Mouse (Mus musculus) CH12.LX (cell line): ENCODE measurements around the gene Cmc4. TPM values are rescaled to one million over a fixed set of nuclear protein-coding genes. Genes with fewer than 3 reads are reported as not detected.

Experiments
- DNase-seq: peaks from one replicate; pipeline ENCODE4 v3.0.0-alpha.2; 2013; ENCODE audit errors: extremely low read depth
- H3K27ac ChIP-seq: 2 replicates; pipeline ENCODE4 v1.5.1; 2012; ENCODE audit warnings: low read depth, mild to moderate bottlenecking, control low read depth, moderate library complexity; ENCODE audit not compliant: insufficient read depth
- H3K27me3 ChIP-seq: replicated peaks from 2 replicates; pipeline ENCODE3; 2012; ENCODE audit warnings: inconsistent platforms
- H3K36me3 ChIP-seq, 2 experiments: replicated peaks in 1 of 2; 2 replicates each; pipeline versions ENCODE3 to v1.6.1; 2012; ENCODE audit warnings: inconsistent platforms in 1 of 2, low read length in 1 of 2, mild to moderate bottlenecking in 1 of 2, mixed read lengths in 1 of 2, moderate library complexity in 1 of 2; ENCODE audit not compliant: control insufficient read depth in 1 of 2, insufficient read depth in 1 of 2
- H3K4me1 ChIP-seq, 2 experiments: 2 replicates each; pipeline ENCODE4 v1.6.1; 2012; ENCODE audit warnings: inconsistent platforms in 1 of 2, moderate library complexity in 1 of 2; ENCODE audit not compliant: insufficient read depth in 2 of 2, control insufficient read depth in 1 of 2
- H3K4me2 ChIP-seq: 2 replicates; pipeline ENCODE4 v1.6.1; 2012; ENCODE audit warnings: low read depth, mild to moderate bottlenecking, control low read depth; ENCODE audit not compliant: poor library complexity, insufficient read depth, severe bottlenecking
- H3K4me3 ChIP-seq, 3 experiments: fragments of 150-350 bp in 1 of 3; sonication (generic) in 1 of 3; replicated peaks in 1 of 3; 2 replicates each; pipeline versions ENCODE3 to v1.5.1; 2011 to 2012; ENCODE audit warnings: low read depth in 2 of 3, low read length in 2 of 3, mild to moderate bottlenecking in 2 of 3, moderate library complexity in 2 of 3, control low read depth in 1 of 3, improper control_type of control experiment in 1 of 3, inconsistent platforms in 1 of 3, mixed read lengths in 1 of 3; ENCODE audit not compliant: poor library complexity in 1 of 3
- H3K79me2 ChIP-seq: replicated peaks from 2 replicates; pipeline ENCODE4 v1.6.1; 2012; ENCODE audit warnings: mild to moderate bottlenecking, moderate library complexity; ENCODE audit not compliant: control insufficient read depth, poor library complexity, insufficient read depth, severe bottlenecking; ENCODE audit errors: extremely low read depth
- H3K9ac ChIP-seq: 2 replicates; pipeline ENCODE4 v1.6.1; 2012; ENCODE audit warnings: low read depth, mild to moderate bottlenecking, control low read depth, moderate library complexity; ENCODE audit not compliant: insufficient read depth
- H3K9me3 ChIP-seq: replicated peaks from 2 replicates; pipeline ENCODE3; 2012; ENCODE audit warnings: low read length, inconsistent platforms, mixed read lengths
- BHLHE40 ChIP-seq: IDR thresholded peaks from 2 replicates; pipeline ENCODE4 v1.6.1; 2011; ENCODE audit warnings: mild to moderate bottlenecking, low read depth, low read length, improper control_type of control experiment
- CHD1 ChIP-seq: IDR thresholded peaks from 2 replicates; pipeline ENCODE4 v1.6.1; 2012; ENCODE audit warnings: low read depth, low read length, improper control_type of control experiment, inconsistent platforms
- CHD2 ChIP-seq: IDR thresholded peaks from 2 replicates; pipeline ENCODE4 v1.6.1; 2011; ENCODE audit warnings: low read length, improper control_type of control experiment
- CTCF ChIP-seq, 2 experiments: IDR thresholded peaks in 1 of 2; conservative IDR thresholded peaks in 1 of 2; 2 replicates each; pipeline ENCODE4 v1.5.1; 2011 to 2012; ENCODE audit warnings: low read depth in 2 of 2, low read length in 2 of 2, improper control_type of control experiment in 1 of 2, inconsistent platforms in 1 of 2, mild to moderate bottlenecking in 1 of 2, moderate library complexity in 1 of 2
- E2F4 ChIP-seq: IDR thresholded peaks from 2 replicates; pipeline ENCODE4 v1.6.1; 2011; ENCODE audit warnings: low read depth, low read length, improper control_type of control experiment; ENCODE audit not compliant: insufficient replicate concordance
- ELF1 ChIP-seq: IDR thresholded peaks from 2 replicates; pipeline ENCODE4 v1.6.1; 2014; ENCODE audit warnings: low read depth, mild to moderate bottlenecking, inconsistent platforms, low read length, improper control_type of control experiment
- EP300 ChIP-seq: IDR thresholded peaks from 2 replicates; pipeline ENCODE4 v1.6.1; 2011; ENCODE audit warnings: low read length, improper control_type of control experiment
- ETS1 ChIP-seq: conservative IDR thresholded peaks from 2 replicates; pipeline ENCODE4 v1.6.1; 2012; ENCODE audit warnings: low read depth, mild to moderate bottlenecking, inconsistent platforms, low read length, improper control_type of control experiment, moderate library complexity
- GABPA ChIP-seq: IDR thresholded peaks from 2 replicates; pipeline ENCODE4 v1.6.1; 2012; ENCODE audit warnings: low read depth, low read length, improper control_type of control experiment, inconsistent platforms; ENCODE audit not compliant: insufficient replicate concordance
- HCFC1 ChIP-seq: IDR thresholded peaks from 2 replicates; pipeline ENCODE4 v1.6.1; 2012; ENCODE audit warnings: low read depth, mild to moderate bottlenecking, inconsistent platforms, low read length, improper control_type of control experiment
- IRF4 ChIP-seq: IDR thresholded peaks from 2 replicates; pipeline ENCODE4 v1.6.1; 2014; ENCODE audit warnings: low read depth, mild to moderate bottlenecking, inconsistent platforms, low read length, improper control_type of control experiment
- JUN ChIP-seq: IDR thresholded peaks from 2 replicates; pipeline ENCODE4 v1.6.1; 2011; ENCODE audit warnings: low read depth, mild to moderate bottlenecking, low read length, improper control_type of control experiment, moderate library complexity; ENCODE audit not compliant: insufficient read depth
- JUND ChIP-seq: conservative IDR thresholded peaks from 2 replicates; pipeline ENCODE4 v1.6.1; 2011; ENCODE audit warnings: low read depth, low read length, improper control_type of control experiment
- KAT2A ChIP-seq: IDR thresholded peaks from 2 replicates; pipeline ENCODE4 v1.6.1; 2012; ENCODE audit warnings: low read length, improper control_type of control experiment, inconsistent platforms; ENCODE audit not compliant: insufficient replicate concordance
- MAFK ChIP-seq: IDR thresholded peaks from 2 replicates; pipeline ENCODE4 v1.6.1; 2011; ENCODE audit warnings: low read length, improper control_type of control experiment; ENCODE audit not compliant: insufficient replicate concordance
- MAX ChIP-seq: IDR thresholded peaks from 2 replicates; pipeline ENCODE4 v1.6.1; 2011; ENCODE audit warnings: low read length, improper control_type of control experiment
- MAZ ChIP-seq: IDR thresholded peaks from 2 replicates; pipeline ENCODE4 v1.6.1; 2012; ENCODE audit warnings: low read depth, mild to moderate bottlenecking, inconsistent platforms, low read length, improper control_type of control experiment, moderate library complexity
- MEF2A ChIP-seq: IDR thresholded peaks from 2 replicates; pipeline ENCODE4 v1.6.1; 2014; ENCODE audit warnings: low read depth, mild to moderate bottlenecking, inconsistent platforms, low read length, improper control_type of control experiment, borderline replicate concordance
- MXI1 ChIP-seq: IDR thresholded peaks from 2 replicates; pipeline ENCODE4 v1.6.1; 2011; ENCODE audit warnings: mild to moderate bottlenecking, low read depth, low read length, improper control_type of control experiment
- MYC ChIP-seq: IDR thresholded peaks from 2 replicates; pipeline ENCODE4 v1.6.1; 2011; ENCODE audit warnings: low read depth, mild to moderate bottlenecking, improper control_type of control experiment, low read length
- NELFE ChIP-seq: IDR thresholded peaks from 2 replicates; pipeline ENCODE4 v1.6.1; 2011; ENCODE audit warnings: low read depth, low read length, improper control_type of control experiment
- NRF1 ChIP-seq: IDR thresholded peaks from 2 replicates; pipeline ENCODE4 v1.6.1; 2014; ENCODE audit warnings: low read depth, mild to moderate bottlenecking, inconsistent platforms, low read length, improper control_type of control experiment, moderate library complexity
- PAX5 ChIP-seq: IDR thresholded peaks from 2 replicates; pipeline ENCODE4 v1.6.1; 2012; ENCODE audit warnings: low read length, inconsistent platforms, mixed read lengths
- POLR2A ChIP-seq: IDR thresholded peaks from 2 replicates; pipeline ENCODE4 v1.6.1; 2011; ENCODE audit warnings: low read depth, mild to moderate bottlenecking, improper control_type of control experiment, low read length
- POLR2AphosphoS2 ChIP-seq: IDR thresholded peaks from 2 replicates; pipeline ENCODE4 v1.6.1; 2011; ENCODE audit warnings: low read depth, low read length, improper control_type of control experiment
- RAD21 ChIP-seq: IDR thresholded peaks from 2 replicates; pipeline ENCODE4 v1.6.1; 2011; ENCODE audit warnings: low read depth, mild to moderate bottlenecking, low read length, improper control_type of control experiment, moderate library complexity
- RCOR1 ChIP-seq: conservative IDR thresholded peaks from 2 replicates; pipeline ENCODE4 v1.6.1; 2012; ENCODE audit warnings: low read depth, mild to moderate bottlenecking, inconsistent platforms, low read length, improper control_type of control experiment
- SIN3A ChIP-seq: IDR thresholded peaks from 2 replicates; pipeline ENCODE4 v1.6.1; 2012; ENCODE audit warnings: low read length, improper control_type of control experiment, inconsistent platforms
- SMC3 ChIP-seq: IDR thresholded peaks from 2 replicates; pipeline ENCODE4 v1.6.1; 2011; ENCODE audit warnings: low read depth, low read length, improper control_type of control experiment
- TBP ChIP-seq: conservative IDR thresholded peaks from 2 replicates; pipeline ENCODE4 v1.6.1; 2011; ENCODE audit warnings: low read depth, low read length, improper control_type of control experiment
- TCF12 ChIP-seq: IDR thresholded peaks from 2 replicates; pipeline ENCODE4 v1.6.1; 2014; ENCODE audit warnings: low read depth, mild to moderate bottlenecking, inconsistent platforms, low read length, improper control_type of control experiment
- UBTF ChIP-seq: IDR thresholded peaks from 2 replicates; pipeline ENCODE4 v1.6.1; 2012; ENCODE audit warnings: low read depth, mild to moderate bottlenecking, inconsistent platforms, low read length, improper control_type of control experiment, moderate library complexity
- USF1 ChIP-seq: IDR thresholded peaks from 2 replicates; pipeline ENCODE4 v1.6.1; 2014; ENCODE audit warnings: low read depth, mild to moderate bottlenecking, inconsistent platforms, low read length, improper control_type of control experiment
- USF2 ChIP-seq: conservative IDR thresholded peaks from 2 replicates; pipeline ENCODE4 v1.6.1; 2011; ENCODE audit warnings: low read depth, low read length, improper control_type of control experiment
- ZC3H11A ChIP-seq: IDR thresholded peaks from 2 replicates; pipeline ENCODE4 v1.6.1; 2012; ENCODE audit warnings: low read depth, mild to moderate bottlenecking, inconsistent platforms, low read length, improper control_type of control experiment
- ZKSCAN1 ChIP-seq: IDR thresholded peaks from 2 replicates; pipeline ENCODE4 v1.6.1; 2012; ENCODE audit warnings: low read depth, inconsistent platforms, low read length, improper control_type of control experiment, borderline replicate concordance
- ZMIZ1 ChIP-seq: IDR thresholded peaks from 2 replicates; pipeline ENCODE4 v1.6.1; 2012; ENCODE audit warnings: low read depth, mild to moderate bottlenecking, inconsistent platforms, low read length, improper control_type of control experiment
- ZNF384 ChIP-seq: IDR thresholded peaks from 2 replicates; pipeline ENCODE4 v1.6.1; 2012; ENCODE audit warnings: low read depth, low read length, improper control_type of control experiment, inconsistent platforms
- dilution Hi-C: fragments of 300-500 bp; cut with MboI; formaldehyde crosslinking; loops from 2 replicates; pipeline ENCODE4 v1.14.3; 2020; ENCODE audit warnings: low sequenced_read_pairs; ENCODE audit not compliant: extremely low pct_unique_long_range_greater_than_20kb, extremely low pct_ligation_motif_present
- in situ Hi-C: fragments of 300-500 bp; cut with MboI; formaldehyde crosslinking; loops from 3 replicates; pipeline ENCODE4 v1.14.3; 2019; ENCODE audit warnings: low sequenced_read_pairs, low pct_ligation_motif_present, low pct_unique_long_range_greater_than_20kb, mixed read lengths
- polyA plus RNA-seq: library from polyadenylated mRNA; unstranded; fragments of >175 nt; gene quantifications from 2 replicates; pipeline ENCODE4 v1.2.1, GENCODE M21; 2012; ENCODE audit warnings: low read depth; ENCODE audit not compliant: insufficient read length
- total RNA-seq, 2 experiments: library from RNA; depleted of rRNA; stranded (reverse); fragments of 300-350 nt in 1 of 2; fragments of >200 nt in 1 of 2; gene quantifications; 2 replicates each; pipeline ENCODE4 v1.2.3; 2012 to 2014

The Cmc4 gene
- total RNA-seq (2012; rRNA removed) (4.5 and 5.4 TPM in 2 replicates), total RNA-seq (2014; rRNA removed) (11.2 and 11.9 TPM in 2 replicates), polyA plus RNA-seq (8.2 and 8.8 TPM in 2 replicates)

DNA sequence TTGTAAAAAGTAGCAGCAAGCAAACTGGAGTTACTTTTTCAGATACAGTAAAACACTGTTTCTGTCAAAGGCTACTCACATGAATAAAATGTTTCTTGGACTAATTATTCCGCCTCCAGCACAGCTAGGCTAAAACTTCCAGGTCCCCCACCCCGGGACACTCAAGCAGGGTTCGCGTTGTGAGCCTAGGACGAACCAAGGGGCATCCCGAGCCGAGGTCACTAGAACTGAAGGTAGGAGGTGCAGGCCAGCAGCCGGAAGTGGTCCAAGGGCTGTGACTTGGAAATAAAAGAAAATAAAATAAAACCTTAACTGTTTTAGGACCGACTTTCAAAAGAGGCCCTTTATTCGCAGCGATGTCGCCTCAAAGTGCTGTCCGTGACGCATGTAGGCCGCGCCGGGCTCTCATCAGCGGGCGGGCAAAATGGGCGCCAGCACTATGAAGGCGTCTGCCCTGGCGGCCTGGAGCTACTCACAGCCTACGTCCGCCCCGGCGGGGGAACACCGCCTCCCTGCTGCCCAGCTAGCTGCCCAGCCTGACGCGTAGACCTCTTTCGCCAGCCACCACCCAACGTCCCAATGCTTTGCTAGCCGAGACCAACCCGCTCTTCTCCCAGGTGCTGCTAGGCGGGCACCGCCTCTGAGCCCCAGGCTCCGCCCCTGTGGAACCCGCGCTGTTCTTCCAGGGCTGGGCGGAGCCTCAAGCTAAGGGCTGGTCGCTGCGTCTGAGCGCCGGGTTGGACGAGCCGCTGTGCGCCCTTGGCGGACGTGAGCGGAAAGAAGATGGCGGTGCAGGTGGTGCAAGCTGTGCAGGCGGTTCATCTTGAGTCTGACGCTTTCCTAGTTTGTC, at the start of gene Cmc4, which contains the start of the genes Mtcp1 and Brcc3:
Cmc4 (minus strand) TSS at position 649 of the 850 bp plus-strand sequence.
Mtcp1 (minus strand) TSS at position 653 of the 850 bp plus-strand sequence.
Brcc3 (plus strand) TSS at position 693 of the 850 bp plus-strand sequence.
- Histone ChIP-seq H3K4me2 (peak within 1 kb of the TSS; percentile 61; the same call in 1 of the 2 replicates), H3K27me3 (no peaks in the 10 kb centered on the region), H3K36me3 (peaks cover 0 to 5% of the 10 kb centered on the region in 2 experiments), H3K4me1 (peaks cover 0 to 5% of the 10 kb centered on the region in 2 experiments; a peak in 2 of 4 replicates), H3K27ac (peak within 1 kb of the TSS; percentile 86), H3K9ac (peak within 1 kb of the TSS; percentile 96), H3K9me3 (no peaks in the 10 kb centered on the region), H3K79me2 (peaks cover 4% of the 10 kb centered on the region), H3K4me3 (peak within 1 kb of the TSS; percentile 59 to 85 (median 82))
- in situ Hi-C loops (no loop called here), dilution Hi-C loops (no loop called here)
- TF ChIP-seq ZC3H11A (no peak), USF2 (no peak), EP300 (no peak), RCOR1 (no peak), E2F4 (no peak), IRF4 (no peak), NRF1 (peak; percentile 39; the same call in 1 of the 2 replicates), HCFC1 (peak; percentile 58), BHLHE40 (no peak), ELF1 (no peak), ZMIZ1 (peak; percentile 64), JUN (no peak), KAT2A (no peak), CHD2 (no peak), POLR2AphosphoS2 (no peak), RAD21 (no peak), SIN3A (0 out of 2 replicates have a peak, but pooled peaks have one; percentile 24), GABPA (no peak), UBTF (0 out of 2 replicates have a peak, but pooled peaks have one; percentile 35), ZKSCAN1 (no peak), MXI1 (no peak), PAX5 (no peak), TBP (0 out of 2 replicates have a peak, but pooled peaks have one; percentile 57), ETS1 (no peak), MAZ (no peak), USF1 (no peak), MEF2A (no peak), ZNF384 (no peak), CTCF (conservative IDR thresholded peaks at IDR 0.05 in 1 of 2, IDR thresholded peaks at IDR 0.05 in 1 of 2; ENCODE audit: low read depth in 2 of 2, low read length in 2 of 2) (no peak), MYC (no peak), JUND (no peak), TCF12 (peak; percentile 71; the same call in 1 of the 2 replicates), POLR2A (peak; percentile 95), CHD1 (no peak; the same call in 1 of the 2 replicates), SMC3 (no peak), MAX (no peak), NELFE (peak; percentile 72), MAFK (no peak)
- DNase-seq: peak; percentile 86
